Mouse (Mus musculus): ENCODE data around the gene Vat1. TPM values are rescaled to one million over a fixed set of nuclear protein-coding genes. Genes with fewer than 3 reads are reported as not detected.

Vat1 gene
- total and polyA plus RNA-seq, 3 experiments, result 14.9 to 49.4 (median 29.9) TPM

- Histone ChIP-seq H3K9ac (ENCODE audit: insufficient read depth, low read depth) (no peak overlapping the region), H3K27ac (ENCODE audit: insufficient read depth, low read depth) (no peak overlapping the region), H3K9me3 (replicated peaks; ENCODE audit: low read length) (no peaks in the 10 kb centered on the region), H3K79me2 (replicated peaks; ENCODE audit: control insufficient read depth, extremely low read depth, insufficient read depth, poor library complexity, severe bottlenecking) (0 out of 2 replicates have a peak, but pooled peaks cover 8% of the 10 kb centered on the region), H3K4me3 (replicated peaks in 1 of 3; ENCODE audit: low read depth in 2 of 3, low read length in 2 of 3, poor library complexity in 1 of 3) (no peak overlapping the region), H3K4me1 (ENCODE audit: control insufficient read depth in 1 of 2, insufficient read depth in 2 of 2) (peaks cover 0 to 49% of the 10 kb centered on the region in 2 experiments; a peak in 3 of 4 replicates), H3K36me3 (replicated peaks in 1 of 2; ENCODE audit: control insufficient read depth in 1 of 2, insufficient read depth in 1 of 2, low read length in 1 of 2) (peaks cover 31 to 80% of the 10 kb centered on the region in 2 experiments), H3K27me3 (replicated peaks) (no peaks in the 10 kb centered on the region), H3K4me2 (ENCODE audit: insufficient read depth, low read depth, poor library complexity, severe bottlenecking) (no peak overlapping the region)
- dilution Hi-C loops (cut with MboI; ENCODE audit: extremely low pct_ligation_motif_present, extremely low pct_unique_long_range_greater_than_20kb, low sequenced_read_pairs) (no loop called here), in situ Hi-C loops (cut with MboI; ENCODE audit: low pct_ligation_motif_present, low pct_unique_long_range_greater_than_20kb, low sequenced_read_pairs) (no loop called here)
- TF ChIP-seq EP300 (IDR thresholded peaks at IDR 0.05; ENCODE audit: low read length) (peak; percentile 23; the same call in 1 of the 2 replicates), TCF12 (IDR thresholded peaks at IDR 0.05; ENCODE audit: low read depth, low read length) (no peak)
- no peak for DNase-seq (ENCODE audit: extremely low read depth)
Measured at GRCm38 (mm10) chr11:101454702-101455101, 11.3 kb downstream of the Vat1 start.

GRCm38 (mm10) chr11:101452093-101452774 lies 13.8 kb downstream of the Vat1 start:
- in situ Hi-C loops (cut with MboI; ENCODE audit: low pct_ligation_motif_present, low pct_unique_long_range_greater_than_20kb, low sequenced_read_pairs) (no loop called here), dilution Hi-C loops (cut with MboI; ENCODE audit: extremely low pct_ligation_motif_present, extremely low pct_unique_long_range_greater_than_20kb, low sequenced_read_pairs) (no loop called here)
- no peak for DNase-seq (ENCODE audit: extremely low read depth)
- Histone ChIP-seq H3K4me1 (ENCODE audit: control insufficient read depth in 1 of 2, insufficient read depth in 2 of 2) (peaks cover 0 to 50% of the 10 kb centered on the region in 2 experiments; a peak in 2 of 4 replicates), H3K4me3 (replicated peaks in 1 of 3; ENCODE audit: low read depth in 2 of 3, low read length in 2 of 3, poor library complexity in 1 of 3) (no peak overlapping the region), H3K36me3 (replicated peaks in 1 of 2; ENCODE audit: control insufficient read depth in 1 of 2, insufficient read depth in 1 of 2, low read length in 1 of 2) (peaks cover 8 to 56% of the 10 kb centered on the region in 2 experiments), H3K9ac (ENCODE audit: insufficient read depth, low read depth) (no peak overlapping the region), H3K4me2 (ENCODE audit: insufficient read depth, low read depth, poor library complexity, severe bottlenecking) (no peak overlapping the region), H3K9me3 (replicated peaks; ENCODE audit: low read length) (no peaks in the 10 kb centered on the region), H3K27ac (ENCODE audit: insufficient read depth, low read depth) (no peak overlapping the region), H3K27me3 (replicated peaks) (no peaks in the 10 kb centered on the region), H3K79me2 (replicated peaks; ENCODE audit: control insufficient read depth, extremely low read depth, insufficient read depth, poor library complexity, severe bottlenecking) (peaks cover 8% of the 10 kb centered on the region; the same call in 1 of the 2 replicates)
- TF ChIP-seq CHD1 (IDR thresholded peaks at IDR 0.05; ENCODE audit: low read depth, low read length) (no peak), IRF4 (IDR thresholded peaks at IDR 0.05; ENCODE audit: low read depth, low read length) (no peak), RCOR1 (conservative IDR thresholded peaks at IDR 0.05; ENCODE audit: low read depth, low read length) (no peak), MXI1 (IDR thresholded peaks at IDR 0.05; ENCODE audit: low read depth, low read length) (no peak), TBP (conservative IDR thresholded peaks at IDR 0.05; ENCODE audit: low read depth, low read length) (no peak), POLR2A (IDR thresholded peaks at IDR 0.05; ENCODE audit: low read depth, low read length) (no peak), ELF1 (IDR thresholded peaks at IDR 0.05; ENCODE audit: low read depth, low read length) (no peak), ZMIZ1 (IDR thresholded peaks at IDR 0.05; ENCODE audit: low read depth, low read length) (no peak), MAX (IDR thresholded peaks at IDR 0.05; ENCODE audit: low read length) (no peak), CHD2 (IDR thresholded peaks at IDR 0.05; ENCODE audit: low read length) (no peak), ETS1 (conservative IDR thresholded peaks at IDR 0.05; ENCODE audit: low read depth, low read length) (no peak), JUND (conservative IDR thresholded peaks at IDR 0.05; ENCODE audit: low read depth, low read length) (no peak), NELFE (IDR thresholded peaks at IDR 0.05; ENCODE audit: low read depth, low read length) (no peak), KAT2A (IDR thresholded peaks at IDR 0.05; ENCODE audit: insufficient replicate concordance, low read length) (no peak), JUN (IDR thresholded peaks at IDR 0.05; ENCODE audit: insufficient read depth, low read depth, low read length) (no peak)
